Mouse (Mus musculus): ENCODE results near the gene Tecr. TPM values are rescaled to one million over a fixed set of nuclear protein-coding genes. Genes with fewer than 3 reads are reported as not detected.

The Tecr gene
- polyA plus RNA-seq, 1 experiment from 2014 or later, result 712 TPM

Other genes with a start within 250 kb of the Tecr start
- gene Clgn, start 218.1 kb downstream of the Tecr start, polyA plus RNA-seq (2015; fragmentation: Nextera tagmentation; extraction: Ambion mirVana), result 6.2 and 6.3 TPM in 2 replicates
- 208 and 220 TPM in 2 replicates for gene Scoc, start 149.6 kb downstream of the Tecr start, polyA plus RNA-seq (2015; fragmentation: Nextera tagmentation; extraction: Ambion mirVana)
- 0.06 and 0.08 TPM in 2 replicates for gene Olfr370, start 72.2 kb downstream of the Tecr start, polyA plus RNA-seq (2015; fragmentation: Nextera tagmentation; extraction: Ambion mirVana)
- gene Ndufb7, start 41.3 kb downstream of the Tecr start, polyA plus RNA-seq (2015; fragmentation: Nextera tagmentation; extraction: Ambion mirVana), result 327 and 356 TPM in 2 replicates
- gene Dnajb1, start 222 bp upstream of the Tecr start, polyA plus RNA-seq (2015; fragmentation: Nextera tagmentation; extraction: Ambion mirVana), result 59.8 and 63.0 TPM in 2 replicates
- 161 and 168 TPM in 2 replicates for gene Gipc1, start 44.7 kb upstream of the Tecr start, polyA plus RNA-seq (2015; fragmentation: Nextera tagmentation; extraction: Ambion mirVana)
- 0.82 and 1.2 TPM in 2 replicates for gene Ptger1, start 58.7 kb upstream of the Tecr start, polyA plus RNA-seq (2015; fragmentation: Nextera tagmentation; extraction: Ambion mirVana)
- gene Pkn1, start 91.2 kb upstream of the Tecr start, polyA plus RNA-seq (2015; fragmentation: Nextera tagmentation; extraction: Ambion mirVana), result 29.8 and 33.1 TPM in 2 replicates
- 121 and 124 TPM in 2 replicates for gene Ddx39, start 107.2 kb upstream of the Tecr start, polyA plus RNA-seq (2015; fragmentation: Nextera tagmentation; extraction: Ambion mirVana)
- 8.7 and 8.8 TPM in 2 replicates for gene Adgre5, start 133.4 kb upstream of the Tecr start, polyA plus RNA-seq (2015; fragmentation: Nextera tagmentation; extraction: Ambion mirVana)

All from forebrain, embryonic 15.5 days (tissue).